Mouse (Mus musculus) layer of hippocampus, postnatal 10 days (tissue): Measurements from ENCODE around the gene Cutc. TPM values are rescaled to one million over a fixed set of nuclear protein-coding genes. Genes with fewer than 3 reads are reported as not detected.

Experiments
- DNase-seq, 2 experiments: peaks; one replicate each; pipeline ENCODE4 v3.0.0; 2021; ENCODE audit warnings: low spot score in 2 of 2
- total RNA-seq, 2 experiments: library from RNA; stranded (reverse); gene quantifications; 2 replicates each; pipeline ENCODE4 v1.2.3; 2021

Cutc gene
- total RNA-seq, 2 experiments from 2014 or later, result 5.3 to 6.2 TPM

GRCm38 (mm10) chr19:43793951-43794350 is 41.2 kb downstream of the Cutc start:
- no peak for DNase-seq

- no peak for DNase-seq
Observed at GRCm38 (mm10) chr19:43795511-43795910, 42.7 kb downstream of the Cutc start.

- no peak for DNase-seq
Observed at GRCm38 (mm10) chr19:43797216-43797615, 44.4 kb downstream of the Cutc start.

- DNase-seq, result no peak
Observed at GRCm38 (mm10) chr19:43801427-43802051, 48.7 kb downstream of the Cutc start.

GRCm38 (mm10) chr19:43803866-43804265 is 51.1 kb downstream of the Cutc start:
- no peak for DNase-seq

- no peak for DNase-seq
Observed at GRCm38 (mm10) chr19:43809331-43809730, 56.5 kb downstream of the Cutc start.

- DNase-seq, result no peak
Observed at GRCm38 (mm10) chr19:43811419-43811818, 58.6 kb downstream of the Cutc start.

- DNase-seq, result no peak
Observed at GRCm38 (mm10) chr19:43813315-43813714, 60.5 kb downstream of the Cutc start.

- DNase-seq, result no peak
Observed at GRCm38 (mm10) chr19:43815661-43816414, 63.0 kb downstream of the Cutc start.

Other genes starting within 250 kb of the Cutc start
- 100 to 1,000 TPM; 185 to 197 TPM for gene Got1, start 228.4 kb upstream of the Cutc start, total RNA-seq
- gene Nkx2-3, start 140.7 kb upstream of the Cutc start, total RNA-seq, result not detected
- 10 to 100 TPM; 36.2 to 40.2 TPM for gene Slc25a28, start 78.1 kb upstream of the Cutc start, total RNA-seq
- 10 to 100 TPM; 26.3 to 28.5 TPM for gene Entpd7, start 63.3 kb upstream of the Cutc start, total RNA-seq
- 10 to 100 TPM; 17.9 to 20.6 TPM for gene Cox15, start within 50 bp of the Cutc start, total RNA-seq
- under 1 TPM; 0.07 to 0.18 TPM for gene Abcc2, start 29.2 kb downstream of the Cutc start, total RNA-seq
- 10 to 100 TPM in 1 of 2 experiments, 1 to 10 TPM in 1; 8.6 to 11.4 TPM for gene Dnmbp, start 187.2 kb downstream of the Cutc start, total RNA-seq
- under 1 TPM; 0.25 to 0.30 TPM for gene Cpn1, start 233.6 kb downstream of the Cutc start, total RNA-seq